Mouse (Mus musculus): ENCODE data around the gene Ccl26.

- TF ChIP-seq CTCF (IDR thresholded peaks at IDR 0.05; ENCODE audit: low read depth, low read length): no peak
- no peak for TF ChIP-seq POLR2A (IDR thresholded peaks at IDR 0.05; ENCODE audit: borderline replicate concordance, low read depth, low read length)
These were observed 19.0 kb upstream of the Ccl26 start for GRCm38 (mm10) chr5:135582330-135582729.
